Mouse (Mus musculus): ENCODE measurements around the gene Aknad1. TPM values are rescaled to one million over a fixed set of nuclear protein-coding genes. Genes with fewer than 3 reads are reported as not detected.

The Aknad1 gene
- polyA plus RNA-seq, 1 experiment from 2014 or later = not detected

GRCm38 (mm10) chr3:108830493-108830892 is 91.0 kb downstream of the Aknad1 start:
- no peak overlapping the region for H3K4me3 ChIP-seq (ENCODE audit: control insufficient read depth in 1 of 2, insufficient read depth in 1 of 2, low read depth in 1 of 2, low read length in 2 of 2)
- H3K9me3 ChIP-seq (ENCODE audit: control insufficient read depth, low read length) = no peaks in the 10 kb centered on the region
- peak overlapping the region; percentile 28; the same call in 1 of the 2 replicates for H3K9ac ChIP-seq (ENCODE audit: low read length)
- peaks cover 4 to 6% of the 10 kb centered on the region in 2 experiments; a peak in 3 of 4 replicates for H3K4me1 ChIP-seq (ENCODE audit: control insufficient read depth in 2 of 2, insufficient read depth in 2 of 2, low read length in 2 of 2)
- WGBS = 50% methylated on average over 11 of the region's 11 CpGs
- ATAC-seq (ENCODE audit: insufficient number of reproducible peaks, insufficient read depth, low FRiP score, low read depth) = no peak
- peaks cover 17% of the 10 kb centered on the region for H3K36me3 ChIP-seq (ENCODE audit: control insufficient read depth, insufficient read depth, low read length)
- H3K27me3 ChIP-seq (ENCODE audit: control insufficient read depth, insufficient read depth, low read length) = no peaks in the 10 kb centered on the region
- peak overlapping the region; percentile 36 for H3K4me2 ChIP-seq (ENCODE audit: low read length)
- H3K27ac ChIP-seq (replicated peaks in 1 of 2; ENCODE audit: control insufficient read depth in 1 of 2, insufficient read depth in 1 of 2, low read depth in 2 of 2, low read length in 2 of 2) = 0 out of 4 replicates have a peak overlapping the region, but pooled peaks of 1 of the 2 experiments have one; percentile 17

DNA sequence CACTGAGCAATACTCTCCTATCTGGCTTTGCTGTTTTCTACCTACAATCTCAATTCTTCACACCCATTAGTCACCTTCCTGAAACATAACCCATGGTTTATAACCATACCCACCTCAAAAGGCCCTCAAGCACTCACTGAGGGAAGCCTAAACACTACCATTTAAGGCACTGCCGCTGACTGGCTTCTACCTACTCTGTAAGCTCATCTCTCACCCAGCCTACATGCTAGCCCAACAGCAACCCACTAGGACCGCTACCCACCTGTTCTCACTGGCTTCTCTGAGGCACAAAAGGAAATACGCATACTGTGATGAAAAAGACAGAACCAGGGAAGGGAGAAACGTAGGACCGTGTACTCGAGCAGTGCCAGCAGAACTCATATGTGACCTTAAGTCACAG is 92.3 kb downstream of the Aknad1 start:
- peaks cover 4 to 6% of the 10 kb centered on the region in 2 experiments; a peak in 3 of 4 replicates for H3K4me1 ChIP-seq (ENCODE audit: control insufficient read depth in 2 of 2, insufficient read depth in 2 of 2, low read length in 2 of 2)
- H3K27ac ChIP-seq (replicated peaks in 1 of 2; ENCODE audit: control insufficient read depth in 1 of 2, insufficient read depth in 1 of 2, low read depth in 2 of 2, low read length in 2 of 2) = no peak overlapping the region
- H3K4me2 ChIP-seq (ENCODE audit: low read length) = no peak overlapping the region
- ATAC-seq (ENCODE audit: insufficient number of reproducible peaks, insufficient read depth, low FRiP score, low read depth) = no peak
- H3K4me3 ChIP-seq (ENCODE audit: control insufficient read depth in 1 of 2, insufficient read depth in 1 of 2, low read depth in 1 of 2, low read length in 2 of 2) = no peak overlapping the region
- no peak overlapping the region for H3K9ac ChIP-seq (ENCODE audit: low read length)
- peaks cover 16% of the 10 kb centered on the region for H3K36me3 ChIP-seq (ENCODE audit: control insufficient read depth, insufficient read depth, low read length)
- H3K27me3 ChIP-seq (ENCODE audit: control insufficient read depth, insufficient read depth, low read length) = no peaks in the 10 kb centered on the region
- no peaks in the 10 kb centered on the region for H3K9me3 ChIP-seq (ENCODE audit: control insufficient read depth, low read length)
- WGBS = 95% methylated on average over 6 of the region's 6 CpGs

Other genes starting within 250 kb of the Aknad1 start
- gene 1700013F07Rik, start 205.5 kb upstream of the Aknad1 start, polyA plus RNA-seq (2014; fragmentation: Nextera tagmentation; extraction: Ambion mirVana) = not detected in 2 replicates
- 0.73 and 0.80 TPM in 2 replicates for gene 5330417C22Rik, start 203.1 kb upstream of the Aknad1 start, polyA plus RNA-seq (2014; fragmentation: Nextera tagmentation; extraction: Ambion mirVana)
- 32.1 and 35.6 TPM in 2 replicates for gene Tmem167b, start 177.2 kb upstream of the Aknad1 start, polyA plus RNA-seq (2014; fragmentation: Nextera tagmentation; extraction: Ambion mirVana)
- 23.3 and 24.8 TPM in 2 replicates for gene Taf13, start 168.0 kb upstream of the Aknad1 start, polyA plus RNA-seq (2014; fragmentation: Nextera tagmentation; extraction: Ambion mirVana)
- gene Wdr47, start 148.4 kb upstream of the Aknad1 start, polyA plus RNA-seq (2014; fragmentation: Nextera tagmentation; extraction: Ambion mirVana) = 8.0 and 10.0 TPM in 2 replicates
- 45.9 and 48.3 TPM in 2 replicates for gene Clcc1, start 85.7 kb upstream of the Aknad1 start, polyA plus RNA-seq (2014; fragmentation: Nextera tagmentation; extraction: Ambion mirVana)
- 27.5 and 30.4 TPM in 2 replicates for gene Gpsm2, start 17.3 kb upstream of the Aknad1 start, polyA plus RNA-seq (2014; fragmentation: Nextera tagmentation; extraction: Ambion mirVana)
- gene Stxbp3, start 100.9 kb downstream of the Aknad1 start, polyA plus RNA-seq (2014; fragmentation: Nextera tagmentation; extraction: Ambion mirVana) = 28.4 and 31.6 TPM in 2 replicates
- gene Fndc7, start 150.3 kb downstream of the Aknad1 start, polyA plus RNA-seq (2014; fragmentation: Nextera tagmentation; extraction: Ambion mirVana) = 0.05 and 0.20 TPM in 2 replicates
- 37.5 and 47.5 TPM in 2 replicates for gene Prpf38b, start 172.1 kb downstream of the Aknad1 start, polyA plus RNA-seq (2014; fragmentation: Nextera tagmentation; extraction: Ambion mirVana)
- not detected in 2 replicates for gene Henmt1, start 200.2 kb downstream of the Aknad1 start, polyA plus RNA-seq (2014; fragmentation: Nextera tagmentation; extraction: Ambion mirVana)
- not detected in 2 replicates for gene Gm9857, start 200.8 kb downstream of the Aknad1 start, polyA plus RNA-seq (2014; fragmentation: Nextera tagmentation; extraction: Ambion mirVana)